Mouse (Mus musculus) heart, postnatal 0 days (tissue): ENCODE results near the gene Allc.

Experiments used
- CTCF ChIP-seq: IDR thresholded peaks from 2 replicates; pipeline ENCODE4 v1.5.1; 2016; ENCODE audit warnings: antibody characterized with exemption, control low read depth, low read depth
- EP300 ChIP-seq: IDR thresholded peaks from 2 replicates; pipeline ENCODE4 v1.6.1; 2016; ENCODE audit warnings: antibody characterized with exemption, low read depth

GRCm38 (mm10) chr12:28622641-28623040 is 40.3 kb upstream of the Allc start:
- no peak for TF ChIP-seq EP300
- TF ChIP-seq CTCF = no peak
